Mouse (Mus musculus): ENCODE data around the gene Il1r2.

GRCm38 (mm10) chr1:40046600-40046999 lies 27.3 kb upstream of the Il1r2 start:
- TF ChIP-seq CTCF (IDR thresholded peaks at IDR 0.05; ENCODE audit: borderline replicate concordance, insufficient read depth, low read length), result no peak
- no peak for TF ChIP-seq POLR2A (IDR thresholded peaks at IDR 0.05; ENCODE audit: low read depth, low read length)

Measured in embryonic fibroblast, embryonic 13.5 days (primary cell).